Mouse (Mus musculus) right cerebral cortex, adult 18-20 months (tissue): Measurements from ENCODE around the gene Aldoc.

ENCODE experiments used
- DNase-seq: peaks from one replicate; pipeline ENCODE4 v3.0.0; 2022; ENCODE audit warnings: mixed read lengths

Aldoc gene

DNA sequence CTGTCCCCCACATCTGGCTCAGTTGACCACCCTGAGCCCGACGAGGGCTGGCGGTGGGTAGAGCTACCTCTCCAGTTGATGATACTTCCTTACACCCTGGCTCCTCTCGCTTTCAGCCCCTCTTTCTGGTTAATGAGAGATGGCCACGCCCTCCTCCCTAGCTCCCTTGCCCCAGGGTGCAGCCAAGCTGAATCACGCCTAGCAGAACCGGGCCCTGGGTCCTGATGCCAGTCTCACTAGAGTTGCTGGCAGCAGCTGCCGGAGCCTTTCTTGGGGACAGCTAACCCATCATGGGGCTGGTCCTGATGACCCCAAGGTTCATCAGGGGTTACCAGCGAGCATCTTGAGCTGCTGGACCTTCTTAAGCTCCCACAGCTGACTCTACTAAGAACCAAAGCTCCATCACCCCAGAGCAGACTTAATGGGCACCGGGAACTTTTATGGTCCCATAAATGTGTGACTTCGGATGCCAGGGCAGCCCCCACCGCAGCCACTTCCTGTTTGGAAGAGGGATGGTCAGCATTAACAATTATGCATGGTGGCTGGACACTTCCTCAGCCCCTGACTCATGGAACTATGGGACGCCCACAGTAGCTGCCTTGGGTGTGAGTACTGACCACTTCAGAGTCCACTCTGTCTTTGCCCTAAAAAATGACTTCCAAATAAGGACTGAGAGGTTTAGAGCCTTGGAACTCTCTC lies 40.7 kb downstream of the Aldoc start:
- DNase-seq: no peak

DNA sequence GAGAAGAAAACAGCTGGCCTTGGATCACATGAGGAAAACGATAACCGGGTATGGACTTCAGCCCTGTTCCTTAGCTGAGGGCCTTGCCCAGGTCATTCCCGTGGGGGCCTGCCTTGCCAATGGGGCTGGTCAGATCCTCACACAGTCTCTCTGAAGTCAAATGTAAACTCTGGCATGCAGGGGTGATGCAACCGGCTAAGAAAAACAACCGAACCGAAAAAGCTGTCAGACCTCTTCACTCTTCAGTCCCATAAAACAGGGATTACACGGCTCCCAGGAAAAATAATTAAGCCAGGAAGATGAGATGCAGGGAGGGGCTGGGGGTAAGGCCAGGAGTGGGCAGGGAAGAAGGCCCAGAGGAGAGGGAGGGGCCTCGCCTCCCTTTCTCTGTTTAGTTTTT lies 41.3 kb downstream of the Aldoc start:
- DNase-seq: no peak

- DNase-seq: no peak
Measured at GRCm38 (mm10) chr11:78367456-78368225, 44.9 kb downstream of the Aldoc start.

- DNase-seq: no peak
Measured at GRCm38 (mm10) chr11:78370389-78370788, 47.6 kb downstream of the Aldoc start.

GRCm38 (mm10) chr11:78371711-78372110 lies 48.9 kb downstream of the Aldoc start:
- no peak for DNase-seq

- DNase-seq: no peak
Measured at GRCm38 (mm10) chr11:78372166-78372565, 49.4 kb downstream of the Aldoc start.

GRCm38 (mm10) chr11:78372610-78373009 lies 49.8 kb downstream of the Aldoc start:
- no peak for DNase-seq

DNA sequence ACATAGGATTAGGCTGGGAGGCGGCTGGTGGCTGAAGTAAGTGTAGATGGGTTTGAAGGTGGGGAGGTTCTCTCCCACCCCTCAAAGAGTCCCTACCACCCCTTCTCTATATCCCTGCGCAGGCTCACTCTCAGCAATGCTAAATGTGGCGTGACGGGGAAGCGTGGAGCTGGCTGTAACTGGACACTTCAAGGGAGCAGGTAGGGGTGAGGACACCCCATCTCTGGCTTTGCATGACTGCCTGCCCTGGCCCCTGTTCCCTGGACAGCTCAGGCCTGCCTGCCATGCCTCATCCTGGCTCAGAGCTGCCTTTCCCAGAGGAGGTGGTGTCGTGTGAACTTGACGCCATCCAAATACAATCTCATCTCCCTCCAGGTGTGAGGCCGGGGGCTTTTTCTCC lies 51.4 kb downstream of the Aldoc start:
- no peak for DNase-seq
